Mouse (Mus musculus) C2C12 (cell line): ENCODE data around the gene Gpr85. TPM values are rescaled to one million over a fixed set of nuclear protein-coding genes. Genes with fewer than 3 reads are reported as not detected.

Source experiments
- H3K27me3 ChIP-seq: one replicate; pipeline ENCODE4 v1.6.1; 2011; ENCODE audit not compliant: control insufficient read depth, insufficient read depth, insufficient read length
- H3K36me3 ChIP-seq: one replicate; pipeline ENCODE4 v1.6.1; 2011; ENCODE audit not compliant: control insufficient read depth, insufficient read depth
- H3K4me3 ChIP-seq: one replicate; pipeline ENCODE4 v1.5.1; 2011; ENCODE audit warnings: mild to moderate bottlenecking, control low read depth; ENCODE audit not compliant: poor library complexity, insufficient read depth, severe bottlenecking
- H3K79me2 ChIP-seq: one replicate; pipeline ENCODE4 v1.6.1; 2011; ENCODE audit not compliant: control insufficient read depth, insufficient read depth
- H3K79me3 ChIP-seq: one replicate; pipeline ENCODE4 v1.6.1; 2011; ENCODE audit warnings: low read depth, control low read depth
- H3ac ChIP-seq: one replicate; pipeline ENCODE3; 2011; ENCODE audit warnings: low read depth; ENCODE audit not compliant: control insufficient read depth, insufficient read length
- CEBPB ChIP-seq: IDR thresholded peaks from one replicate; pipeline ENCODE4 v1.6.1; 2011; ENCODE audit warnings: low read depth, mild to moderate bottlenecking, control low read depth, moderate library complexity
- CTCF ChIP-seq: IDR thresholded peaks from one replicate; pipeline ENCODE4 v1.5.1; 2011; ENCODE audit not compliant: control insufficient read depth, insufficient read depth, insufficient read length
- FOSL1 ChIP-seq: IDR thresholded peaks from one replicate; pipeline ENCODE4 v1.8.0; 2011; ENCODE audit warnings: mild to moderate bottlenecking, low read length; ENCODE audit not compliant: poor library complexity, insufficient read depth, severe bottlenecking
- MAX ChIP-seq: IDR thresholded peaks from one replicate; pipeline ENCODE4 v1.6.1; 2011; ENCODE audit warnings: mild to moderate bottlenecking, control low read depth
- MYOD1 ChIP-seq: IDR thresholded peaks from one replicate; pipeline ENCODE4 v1.6.1; 2011; ENCODE audit warnings: low read depth; ENCODE audit not compliant: control insufficient read depth, insufficient read length
- MYOG ChIP-seq: IDR thresholded peaks from one replicate; pipeline ENCODE4 v1.6.1; 2011; ENCODE audit not compliant: control insufficient read depth, insufficient read length; ENCODE audit errors: extremely low read depth
- USF1 ChIP-seq: IDR thresholded peaks from one replicate; pipeline ENCODE4 v1.6.1; 2011; ENCODE audit warnings: low read depth, mild to moderate bottlenecking, control low read depth, moderate library complexity
- polyA plus RNA-seq: library from polyadenylated mRNA; unstranded; fragments of >200 nt; fragmentation: generic; extraction: Trizol; gene quantifications from one replicate; pipeline ENCODE4 v1.2.1, GENCODE M21; 2012; ENCODE audit warnings: missing spikeins

Gpr85 gene
- polyA plus RNA-seq, 1 experiment = 0.98 TPM

GRCm38 (mm10) chr6:13835720-13836665 lies 3.7 kb downstream of the Gpr85 start:
- no peaks in the 10 kb centered on the region for H3K36me3 ChIP-seq
- no peaks in the 10 kb centered on the region for H3K27me3 ChIP-seq
- H3ac ChIP-seq = no peak overlapping the region
- H3K4me3 ChIP-seq = no peak overlapping the region
- TF ChIP-seq MYOG (no peak), MAX (no peak)
- no peaks in the 10 kb centered on the region for H3K79me3 ChIP-seq
- no peaks in the 10 kb centered on the region for H3K79me2 ChIP-seq

GRCm38 (mm10) chr6:13832770-13833169 lies 7.0 kb downstream of the Gpr85 start:
- no peak overlapping the region for H3ac ChIP-seq
- TF ChIP-seq MYOG (no peak), FOSL1 (no peak), USF1 (no peak), MYOD1 (no peak), MAX (no peak), CEBPB (no peak), CTCF (no peak)
- no peaks in the 10 kb centered on the region for H3K79me3 ChIP-seq
- no peak overlapping the region for H3K4me3 ChIP-seq
- H3K79me2 ChIP-seq = no peaks in the 10 kb centered on the region
- no peaks in the 10 kb centered on the region for H3K36me3 ChIP-seq
- H3K27me3 ChIP-seq = no peaks in the 10 kb centered on the region

DNA sequence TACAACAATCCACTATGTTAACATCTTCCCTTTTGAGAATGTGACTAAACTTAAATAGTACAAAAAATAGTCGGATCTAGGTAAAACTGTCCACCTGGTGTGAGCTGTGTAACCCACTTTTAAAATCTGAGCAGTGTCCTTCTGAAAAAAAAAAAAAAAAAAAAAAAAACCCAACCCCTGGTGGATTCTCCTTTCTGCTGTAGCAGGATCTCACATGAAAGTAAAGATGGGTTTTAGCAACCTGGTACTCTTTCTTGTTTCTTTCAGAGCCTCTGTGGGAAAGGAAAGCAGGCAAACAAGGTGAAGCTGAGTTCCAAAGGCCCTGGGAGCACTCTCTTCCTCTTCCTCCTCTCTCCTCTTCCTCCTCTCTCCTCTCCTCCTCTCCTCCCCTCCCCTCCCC lies 10.9 kb downstream of the Gpr85 start:
- Histone ChIP-seq H3K79me3 (no peaks in the 10 kb centered on the region), H3K4me3 (no peak overlapping the region), H3K27me3 (no peaks in the 10 kb centered on the region), H3ac (no peak overlapping the region), H3K79me2 (no peaks in the 10 kb centered on the region), H3K36me3 (no peaks in the 10 kb centered on the region)
- TF ChIP-seq MYOG (no peak), MYOD1 (no peak), CEBPB (no peak), MAX (no peak), USF1 (no peak), CTCF (no peak), FOSL1 (no peak)

GRCm38 (mm10) chr6:13816661-13817060 lies 23.1 kb downstream of the Gpr85 start:
- H3K79me2 ChIP-seq = no peaks in the 10 kb centered on the region
- no peaks in the 10 kb centered on the region for H3K79me3 ChIP-seq
- H3K36me3 ChIP-seq = no peaks in the 10 kb centered on the region
- TF ChIP-seq CEBPB = no peak
- no peak for TF ChIP-seq FOSL1
- TF ChIP-seq MYOG = no peak
- no peak for TF ChIP-seq MAX
- no peak for TF ChIP-seq MYOD1
- TF ChIP-seq CTCF = no peak
- no peak for TF ChIP-seq USF1
- no peaks in the 10 kb centered on the region for H3K27me3 ChIP-seq
- H3ac ChIP-seq = no peak overlapping the region
- no peak overlapping the region for H3K4me3 ChIP-seq

DNA sequence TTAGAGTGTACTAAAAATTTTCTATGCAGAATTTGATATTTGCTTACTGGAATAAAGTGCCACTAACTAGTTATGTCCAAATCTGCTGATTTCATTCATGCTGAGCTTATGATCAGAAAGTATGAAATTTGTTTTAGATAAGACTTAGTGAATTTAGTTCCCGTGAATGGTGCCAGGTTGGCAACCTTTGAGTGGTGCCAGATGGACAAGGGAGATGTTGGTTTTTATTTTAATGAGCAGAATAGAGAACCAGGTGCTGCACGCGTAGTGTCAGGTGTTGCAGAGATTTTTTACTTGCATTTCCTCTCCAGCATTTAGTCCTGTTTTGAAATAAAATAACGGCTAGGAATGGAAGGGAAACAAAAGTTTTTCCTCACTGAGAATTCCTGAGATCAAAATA lies 27.6 kb downstream of the Gpr85 start:
- no peak overlapping the region for H3ac ChIP-seq
- H3K27me3 ChIP-seq = no peaks in the 10 kb centered on the region
- H3K4me3 ChIP-seq = no peak overlapping the region
- no peak for TF ChIP-seq MAX
- TF ChIP-seq FOSL1 = no peak
- no peak for TF ChIP-seq MYOD1
- H3K79me2 ChIP-seq = no peaks in the 10 kb centered on the region
- no peaks in the 10 kb centered on the region for H3K36me3 ChIP-seq
- H3K79me3 ChIP-seq = no peaks in the 10 kb centered on the region

- Histone ChIP-seq H3K4me3 (no peak overlapping the region), H3K79me3 (no peaks in the 10 kb centered on the region), H3ac (no peak overlapping the region), H3K79me2 (no peaks in the 10 kb centered on the region), H3K27me3 (no peaks in the 10 kb centered on the region), H3K36me3 (no peaks in the 10 kb centered on the region)
- TF ChIP-seq MYOD1 (no peak), CTCF (no peak), MAX (no peak)
Observed at GRCm38 (mm10) chr6:13800071-13800470, 39.7 kb downstream of the Gpr85 start.
